Mouse (Mus musculus) intestine, postnatal 0 days (tissue): ENCODE measurements around the gene Gnptab. TPM values are rescaled to one million over a fixed set of nuclear protein-coding genes. Genes with fewer than 3 reads are reported as not detected.

Experiments
- ATAC-seq: fragments of 200-750 bp; cut with Nextera tagmentation; 2 replicates; pipeline ENCODE4 v1.8.0; 2017; ENCODE audit warnings: mild to moderate bottlenecking, moderate TSS enrichment, moderate library complexity
- H3K27ac ChIP-seq: fragments of 300-500 bp; sonication (generic); 2 replicates; pipeline ENCODE4 v1.5.1; 2014; ENCODE audit warnings: mild to moderate bottlenecking, low read depth, low read length, moderate library complexity
- H3K27me3 ChIP-seq: fragments of 300-500 bp; sonication (generic); replicated peaks from 2 replicates; pipeline ENCODE4 v1.6.1; 2014; ENCODE audit warnings: low read length, mixed read lengths; ENCODE audit not compliant: control insufficient read depth, insufficient read depth
- H3K36me3 ChIP-seq: fragments of 300-500 bp; sonication (generic); 2 replicates; pipeline ENCODE4 v1.6.1; 2014; ENCODE audit warnings: mild to moderate bottlenecking, moderate library complexity; ENCODE audit not compliant: control insufficient read depth, insufficient read depth
- H3K4me1 ChIP-seq: fragments of 300-500 bp; sonication (generic); replicated peaks from 2 replicates; pipeline ENCODE4 v1.6.1; 2014; ENCODE audit warnings: antibody characterized with exemption, low read length, mixed read lengths; ENCODE audit not compliant: control insufficient read depth, insufficient read depth
- H3K4me2 ChIP-seq: fragments of 300-500 bp; sonication (generic); replicated peaks from 2 replicates; pipeline ENCODE4 v1.6.1; 2014; ENCODE audit warnings: low read depth, mild to moderate bottlenecking, moderate library complexity
- H3K4me3 ChIP-seq: fragments of 300-500 bp; sonication (generic); 2 replicates; pipeline ENCODE4 v1.5.1; 2014; ENCODE audit warnings: low read depth, low read length
- H3K9ac ChIP-seq: fragments of 300-500 bp; sonication (generic); 2 replicates; pipeline ENCODE4 v1.6.1; 2014; ENCODE audit warnings: mild to moderate bottlenecking, low read depth, low read length
- H3K9me3 ChIP-seq: fragments of 300-500 bp; sonication (generic); 2 replicates; pipeline ENCODE4 v1.6.1; 2016; ENCODE audit warnings: mixed run types; ENCODE audit not compliant: control insufficient read depth
- CTCF ChIP-seq: sonication (generic); IDR thresholded peaks from 2 replicates; pipeline ENCODE4 v1.5.1; 2016; ENCODE audit warnings: low read depth, mild to moderate bottlenecking, control low read depth, antibody characterized with exemption, moderate library complexity
- WGBS: fragments of 180-500 bp; shearing (Covaris S2); extraction: QIAGEN DNeasy Blood & Tissue Kit; methylation state at CpG from one replicate; pipeline ENCODE4 v1.1.7; 2014; 5-methylcytosine and 5-hydroxymethylcytosine counted together
- polyA plus RNA-seq: library from polyadenylated mRNA; unstranded; fragments of >200 nt; fragmentation: Nextera tagmentation; extraction: Ambion mirVana; gene quantifications from 2 replicates; pipeline ENCODE4 v1.2.1, GENCODE M21; 2015

Gene Gnptab
- polyA plus RNA-seq, 1 experiment from 2014 or later: 6.2 TPM

GRCm38 (mm10) chr10:88382009-88382408 lies 3.1 kb downstream of the Gnptab start:
- Histone ChIP-seq H3K27ac (no peak overlapping the region), H3K4me2 (no peak overlapping the region), H3K4me3 (no peak overlapping the region), H3K9me3 (no peaks in the 10 kb centered on the region), H3K36me3 (no peaks in the 10 kb centered on the region), H3K4me1 (no peaks in the 10 kb centered on the region), H3K9ac (no peak overlapping the region), H3K27me3 (no peaks in the 10 kb centered on the region)
- no peak for TF ChIP-seq CTCF
- ATAC-seq: no peak
- 35% methylated on average over 6 of the region's 6 CpGs for WGBS

DNA sequence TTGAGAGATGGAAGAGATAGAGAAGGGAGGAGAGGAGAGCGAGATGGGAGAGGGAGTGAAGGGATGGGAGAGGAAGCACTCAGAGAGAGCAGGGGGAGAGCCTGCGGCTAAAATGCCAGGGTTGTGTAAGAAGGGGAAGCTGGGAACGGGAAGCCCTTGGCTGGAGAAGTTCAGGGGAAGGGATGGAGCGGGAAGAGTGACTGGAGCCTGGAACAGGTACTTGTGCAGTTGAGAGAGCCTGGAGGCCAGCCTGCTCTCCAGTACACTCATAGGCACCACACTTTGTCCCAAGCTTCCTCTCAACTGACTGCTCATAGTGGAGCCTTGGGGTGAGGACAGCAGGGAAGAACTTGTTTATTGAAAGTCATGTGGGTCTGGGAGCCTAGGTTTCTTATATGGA lies 4.5 kb downstream of the Gnptab start:
- Histone ChIP-seq H3K27me3 (no peaks in the 10 kb centered on the region), H3K27ac (no peak overlapping the region), H3K4me2 (no peak overlapping the region), H3K9me3 (no peaks in the 10 kb centered on the region), H3K4me3 (no peak overlapping the region), H3K4me1 (no peaks in the 10 kb centered on the region), H3K36me3 (no peaks in the 10 kb centered on the region), H3K9ac (no peak overlapping the region)
- 79% methylated on average over 4 of the region's 4 CpGs for WGBS
- no peak for ATAC-seq
- no peak for TF ChIP-seq CTCF

GRCm38 (mm10) chr10:88384081-88384480 lies 5.1 kb downstream of the Gnptab start:
- no peak overlapping the region for H3K27ac ChIP-seq
- ATAC-seq: no peak
- no peaks in the 10 kb centered on the region for H3K27me3 ChIP-seq
- no peaks in the 10 kb centered on the region for H3K4me1 ChIP-seq
- H3K9me3 ChIP-seq: no peaks in the 10 kb centered on the region
- no peak for TF ChIP-seq CTCF
- H3K4me2 ChIP-seq: no peak overlapping the region
- no peak overlapping the region for H3K4me3 ChIP-seq
- H3K9ac ChIP-seq: no peak overlapping the region
- H3K36me3 ChIP-seq: no peaks in the 10 kb centered on the region
- 33% methylated on average over 5 of the region's 5 CpGs for WGBS

GRCm38 (mm10) chr10:88385290-88385689 lies 6.4 kb downstream of the Gnptab start:
- ATAC-seq: no peak
- Histone ChIP-seq H3K27me3 (no peaks in the 10 kb centered on the region), H3K4me2 (no peak overlapping the region), H3K36me3 (no peaks in the 10 kb centered on the region), H3K9ac (no peak overlapping the region), H3K4me1 (no peaks in the 10 kb centered on the region), H3K9me3 (no peaks in the 10 kb centered on the region), H3K27ac (no peak overlapping the region), H3K4me3 (no peak overlapping the region)
- no peak for TF ChIP-seq CTCF
- WGBS: 90% methylated on average over 11 of the region's 11 CpGs

- H3K9ac ChIP-seq: no peak overlapping the region
- WGBS: 46% methylated on average over 6 of the region's 6 CpGs
- H3K4me2 ChIP-seq: no peak overlapping the region
- TF ChIP-seq CTCF: no peak
- H3K27me3 ChIP-seq: no peaks in the 10 kb centered on the region
- no peaks in the 10 kb centered on the region for H3K9me3 ChIP-seq
- no peak for ATAC-seq
- no peak overlapping the region for H3K4me3 ChIP-seq
- H3K27ac ChIP-seq: no peak overlapping the region
- H3K36me3 ChIP-seq: no peaks in the 10 kb centered on the region
- H3K4me1 ChIP-seq: no peaks in the 10 kb centered on the region
These were observed 6.8 kb downstream of the Gnptab start for GRCm38 (mm10) chr10:88385758-88386157.

- H3K9ac ChIP-seq: peak overlapping the region; percentile 13; the same call in 1 of the 2 replicates
- H3K4me2 ChIP-seq: no peak overlapping the region
- ATAC-seq: no peak
- no peak overlapping the region for H3K4me3 ChIP-seq
- H3K9me3 ChIP-seq: no peaks in the 10 kb centered on the region
- H3K4me1 ChIP-seq: no peaks in the 10 kb centered on the region
- no peaks in the 10 kb centered on the region for H3K27me3 ChIP-seq
- 78% methylated on average over 6 of the region's 6 CpGs for WGBS
- TF ChIP-seq CTCF: no peak
- H3K27ac ChIP-seq: no peak overlapping the region
- H3K36me3 ChIP-seq: no peaks in the 10 kb centered on the region
These were observed 7.3 kb downstream of the Gnptab start for GRCm38 (mm10) chr10:88386251-88386650.

- H3K9me3 ChIP-seq: no peaks in the 10 kb centered on the region
- H3K9ac ChIP-seq: no peak overlapping the region
- no peak overlapping the region for H3K4me2 ChIP-seq
- TF ChIP-seq CTCF: no peak
- no peak overlapping the region; the same call in 1 of the 2 replicates for H3K27ac ChIP-seq
- H3K4me1 ChIP-seq: no peaks in the 10 kb centered on the region
- H3K36me3 ChIP-seq: no peaks in the 10 kb centered on the region
- WGBS: 40% methylated on average over 4 of the region's 4 CpGs
- no peaks in the 10 kb centered on the region for H3K27me3 ChIP-seq
- peak; percentile 61 for ATAC-seq
- H3K4me3 ChIP-seq: no peak overlapping the region
These were observed 10.6 kb downstream of the Gnptab start for GRCm38 (mm10) chr10:88389576-88389975.
